Mouse (Mus musculus) forebrain, postnatal 0 days (tissue): ENCODE measurements around the gene Limk1. TPM values are rescaled to one million over a fixed set of nuclear protein-coding genes. Genes with fewer than 3 reads are reported as not detected.

Experiments used
- ATAC-seq: fragments of 200-750 bp; cut with Nextera tagmentation; 2 replicates; pipeline ENCODE4 v1.8.0; 2017; ENCODE audit warnings: mild to moderate bottlenecking, moderate library complexity
- DNase-seq: peaks from one replicate; pipeline ENCODE4 v3.0.0-alpha.2; 2015
- H3K27ac ChIP-seq: fragments of 300-500 bp; sonication (generic); 2 replicates; pipeline ENCODE4 v1.5.1; 2014; ENCODE audit warnings: low read depth, mild to moderate bottlenecking, antibody characterized with exemption, low read length, moderate library complexity, mixed read lengths
- H3K27me3 ChIP-seq: fragments of 300-500 bp; sonication (generic); 2 replicates; pipeline ENCODE4 v1.6.1; 2014; ENCODE audit warnings: mild to moderate bottlenecking, low read length, mixed read lengths; ENCODE audit not compliant: insufficient read depth
- H3K36me3 ChIP-seq: fragments of 300-500 bp; sonication (generic); 2 replicates; pipeline ENCODE4 v1.6.1; 2014; ENCODE audit warnings: mild to moderate bottlenecking, moderate library complexity; ENCODE audit not compliant: insufficient read depth
- H3K4me1 ChIP-seq: fragments of 300-500 bp; sonication (generic); 2 replicates; pipeline ENCODE4 v1.6.1; 2014; ENCODE audit warnings: antibody characterized with exemption; ENCODE audit not compliant: insufficient read depth
- H3K4me2 ChIP-seq: fragments of 300-500 bp; sonication (generic); 2 replicates; pipeline ENCODE4 v1.6.1; 2014; ENCODE audit warnings: low read depth, mild to moderate bottlenecking, moderate library complexity
- H3K4me3 ChIP-seq: fragments of 300-500 bp; sonication (generic); 2 replicates; pipeline ENCODE4 v1.5.1; 2014; ENCODE audit warnings: low read depth, low read length, mixed read lengths
- H3K9ac ChIP-seq: fragments of 300-500 bp; sonication (generic); 2 replicates; pipeline ENCODE4 v1.6.1; 2014; ENCODE audit warnings: mild to moderate bottlenecking
- H3K9me3 ChIP-seq: fragments of 300-500 bp; sonication (generic); 2 replicates; pipeline ENCODE4 v1.6.1; 2016; ENCODE audit warnings: low read length
- CTCF ChIP-seq: sonication (generic); IDR thresholded peaks from 2 replicates; pipeline ENCODE4 v1.5.1; 2016; ENCODE audit warnings: antibody characterized with exemption, control low read depth, low read depth
- WGBS: fragments of 180-500 bp; shearing (Covaris S2); extraction: QIAGEN DNeasy Blood & Tissue Kit; methylation state at CpG from one replicate; pipeline ENCODE4 v1.1.7; 2014; 5-methylcytosine and 5-hydroxymethylcytosine counted together
- polyA plus RNA-seq: library from polyadenylated mRNA; unstranded; fragments of >200 nt; fragmentation: Nextera tagmentation; extraction: Ambion mirVana; gene quantifications from 2 replicates; pipeline ENCODE4 v1.2.1, GENCODE M21; 2015
- total RNA-seq: library from RNA; depleted of rRNA; stranded (reverse); fragments of >200 nt; gene quantifications from 2 replicates; pipeline ENCODE4 v1.2.3, GENCODE M21; 2014

Gene Limk1
- total and polyA plus RNA-seq, 2 experiments from 2014 or later: 11.4 to 44.5 TPM

DNA sequence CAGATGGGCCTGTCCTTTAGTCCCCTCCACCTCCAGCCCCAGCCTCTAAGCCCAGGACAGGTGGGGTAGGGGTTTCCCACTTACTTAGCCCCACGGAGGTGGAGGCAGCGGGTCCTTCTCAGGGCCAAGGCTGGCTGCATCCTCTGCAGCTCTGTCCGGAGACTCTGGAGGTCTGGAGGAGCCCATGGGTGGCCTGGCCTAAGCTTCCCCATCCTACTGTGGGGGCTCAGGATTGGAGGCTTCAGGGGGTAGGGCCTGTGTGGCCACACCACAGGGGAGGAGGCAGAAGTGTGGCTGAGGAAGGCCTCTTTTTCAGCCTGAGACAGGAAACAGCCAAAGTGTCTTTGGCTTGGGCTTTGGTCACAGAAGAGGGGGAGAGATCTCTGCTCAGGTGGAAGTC, 10.4 kb downstream of the Limk1 start:
- TF ChIP-seq CTCF: no peak
- peaks cover 13% of the 10 kb centered on the region; the same call in 1 of the 2 replicates for H3K36me3 ChIP-seq
- DNase-seq (no peak), ATAC-seq (no peak)
- H3K9me3 ChIP-seq: no peaks in the 10 kb centered on the region
- WGBS: 79% methylated on average over 3 of the region's 3 CpGs
- 0 out of 2 replicates have a peak, but pooled peaks cover 10% of the 10 kb centered on the region for H3K4me1 ChIP-seq
- no peak overlapping the region for H3K4me2 ChIP-seq
- H3K27ac ChIP-seq: no peak overlapping the region
- H3K27me3 ChIP-seq: no peaks in the 10 kb centered on the region
- H3K4me3 ChIP-seq: no peak overlapping the region
- H3K9ac ChIP-seq: no peak overlapping the region

DNA sequence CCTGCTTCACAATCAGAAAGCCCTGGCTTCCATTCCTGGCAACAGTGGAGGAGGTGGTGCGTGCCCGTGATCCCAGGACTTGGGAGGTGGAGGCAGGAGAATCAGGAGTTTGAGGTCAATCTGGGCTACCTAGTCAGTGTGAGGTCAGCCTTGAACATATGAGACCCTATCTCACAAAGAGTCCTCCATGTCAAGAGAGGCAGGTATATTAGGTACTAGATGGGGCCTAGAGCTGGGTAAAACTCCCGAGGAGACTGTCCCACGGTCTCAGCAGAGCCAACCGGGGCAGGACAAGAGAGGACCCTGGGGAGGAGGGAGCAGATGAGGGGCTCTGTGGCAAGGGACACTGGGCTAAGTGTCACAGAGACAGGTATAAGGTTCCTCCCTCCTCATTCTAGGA, 10.9 kb downstream of the Limk1 start:
- WGBS: 86% methylated on average over 5 of the region's 5 CpGs
- ATAC-seq (no peak), DNase-seq (no peak)
- TF ChIP-seq CTCF: no peak
- Histone ChIP-seq H3K27me3 (no peaks in the 10 kb centered on the region), H3K9me3 (no peaks in the 10 kb centered on the region), H3K9ac (no peak overlapping the region), H3K4me1 (0 out of 2 replicates have a peak, but pooled peaks cover 10% of the 10 kb centered on the region), H3K4me2 (no peak overlapping the region), H3K36me3 (peaks cover 16% of the 10 kb centered on the region; the same call in 1 of the 2 replicates), H3K4me3 (no peak overlapping the region), H3K27ac (no peak overlapping the region)

DNA sequence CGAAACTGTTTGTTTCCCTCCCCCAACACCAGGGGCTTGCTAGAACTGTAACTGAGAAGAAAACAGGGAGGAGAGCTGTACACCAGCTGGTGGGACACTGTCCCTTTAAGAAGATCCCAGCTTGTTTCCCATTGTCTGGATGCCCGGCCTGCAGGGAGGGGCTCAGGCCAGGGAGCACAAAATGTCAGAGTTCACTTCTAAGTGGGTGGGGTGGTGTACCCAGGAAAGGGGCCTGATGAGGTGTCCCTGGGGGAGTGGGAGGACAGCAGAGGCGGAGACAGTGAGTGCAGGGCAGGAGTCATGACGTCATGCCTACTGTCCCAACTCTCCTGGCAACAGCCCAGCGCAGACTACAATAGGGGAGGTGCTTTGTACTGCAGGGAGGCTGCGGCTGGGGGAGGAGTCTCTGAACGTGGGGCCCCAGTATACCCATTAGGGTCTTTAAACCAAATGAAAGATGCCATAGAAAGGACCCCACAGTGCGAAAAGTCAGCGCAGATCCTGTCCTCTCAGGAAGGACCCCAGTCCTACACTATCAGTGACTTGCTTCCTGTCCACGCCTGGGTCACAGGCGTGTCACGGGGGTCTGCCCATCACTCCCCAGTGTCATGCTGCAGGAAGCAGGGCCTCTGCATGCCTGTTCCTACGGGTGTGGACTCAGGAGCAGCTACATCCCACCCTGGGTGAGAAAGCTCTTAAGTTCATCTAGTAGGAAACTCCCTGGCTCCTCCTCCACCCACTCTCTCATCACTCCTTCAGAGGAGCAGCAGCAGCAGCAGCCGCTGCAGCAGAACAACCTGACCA, 12.2 kb downstream of the Limk1 start:
- Histone ChIP-seq H3K4me1 (0 out of 2 replicates have a peak, but pooled peaks cover 10% of the 10 kb centered on the region), H3K4me3 (peak overlapping the region; percentile 20), H3K36me3 (peaks cover 19% of the 10 kb centered on the region; the same call in 1 of the 2 replicates), H3K9ac (peak overlapping the region; percentile 6; the same call in 1 of the 2 replicates), H3K27ac (0 out of 2 replicates have a peak overlapping the region, but pooled peaks have one; percentile 67), H3K9me3 (no peaks in the 10 kb centered on the region), H3K27me3 (no peaks in the 10 kb centered on the region), H3K4me2 (peak overlapping the region; percentile 47)
- DNase-seq (peak; percentile 75), ATAC-seq (peak; percentile 71)
- TF ChIP-seq CTCF: no peak
- WGBS: 7% methylated on average over 14 of the region's 14 CpGs

DNA sequence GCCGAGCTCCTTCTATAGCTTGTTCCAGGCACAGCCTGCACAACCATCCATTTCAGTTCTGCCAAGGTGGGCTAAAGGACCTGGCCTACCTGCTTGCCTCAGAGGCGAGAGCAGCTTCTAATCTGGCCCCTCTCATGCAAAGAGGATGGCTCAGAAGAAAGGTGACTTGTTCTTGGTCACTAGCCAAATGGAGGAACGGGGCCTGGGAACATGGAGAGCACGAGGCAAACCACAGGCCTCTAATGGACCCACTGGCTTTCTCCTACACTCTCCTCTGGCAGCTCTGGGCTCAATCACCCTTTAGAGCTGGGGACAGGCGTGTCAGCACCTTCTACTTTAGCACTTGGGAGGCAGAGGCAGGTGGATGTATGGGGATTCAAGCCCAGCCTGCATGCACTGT, 13.4 kb downstream of the Limk1 start:
- no peak overlapping the region for H3K27ac ChIP-seq
- 62% methylated on average over 5 of the region's 5 CpGs for WGBS

DNA sequence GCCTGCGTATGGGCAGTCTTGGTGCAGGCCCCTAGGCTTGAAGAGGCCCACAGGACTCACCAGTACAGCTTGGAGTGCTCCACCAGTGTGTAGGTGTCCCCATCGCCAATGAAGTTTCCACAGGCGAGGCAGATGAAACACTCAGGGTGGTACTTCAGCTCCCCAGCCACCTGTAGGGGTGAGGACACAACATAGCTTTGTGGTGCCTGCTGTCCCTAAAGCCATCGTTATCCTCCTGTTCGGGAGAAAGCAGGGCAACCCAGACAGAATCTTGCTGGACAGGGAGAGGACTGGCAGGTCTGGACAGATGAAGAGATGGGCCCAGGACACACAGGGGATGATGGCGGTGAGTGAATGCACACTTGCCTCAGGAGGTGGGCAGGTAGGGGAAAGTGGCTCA, 15.8 kb downstream of the Limk1 start:
- TF ChIP-seq CTCF: no peak
- Histone ChIP-seq H3K4me3 (no peak overlapping the region), H3K4me2 (no peak overlapping the region), H3K36me3 (peaks cover 36% of the 10 kb centered on the region), H3K9ac (no peak overlapping the region), H3K9me3 (no peaks in the 10 kb centered on the region), H3K27me3 (no peaks in the 10 kb centered on the region), H3K27ac (no peak overlapping the region), H3K4me1 (0 out of 2 replicates have a peak, but pooled peaks cover 10% of the 10 kb centered on the region)
- WGBS: 87% methylated on average over 6 of the region's 6 CpGs
- no peak for DNase-seq
- no peak for ATAC-seq

More for the DNA sequence above, 13.4 kb downstream of the Limk1 start:
- 0 out of 2 replicates have a peak, but pooled peaks cover 10% of the 10 kb centered on the region for H3K4me1 ChIP-seq
- peaks cover 20% of the 10 kb centered on the region; the same call in 1 of the 2 replicates for H3K36me3 ChIP-seq
- no peak for TF ChIP-seq CTCF
- H3K4me3 ChIP-seq: no peak overlapping the region
- DNase-seq (no peak), ATAC-seq (no peak)
- no peak overlapping the region for H3K9ac ChIP-seq
- H3K4me2 ChIP-seq: no peak overlapping the region
- H3K27me3 ChIP-seq: no peaks in the 10 kb centered on the region
- H3K9me3 ChIP-seq: no peaks in the 10 kb centered on the region

DNA sequence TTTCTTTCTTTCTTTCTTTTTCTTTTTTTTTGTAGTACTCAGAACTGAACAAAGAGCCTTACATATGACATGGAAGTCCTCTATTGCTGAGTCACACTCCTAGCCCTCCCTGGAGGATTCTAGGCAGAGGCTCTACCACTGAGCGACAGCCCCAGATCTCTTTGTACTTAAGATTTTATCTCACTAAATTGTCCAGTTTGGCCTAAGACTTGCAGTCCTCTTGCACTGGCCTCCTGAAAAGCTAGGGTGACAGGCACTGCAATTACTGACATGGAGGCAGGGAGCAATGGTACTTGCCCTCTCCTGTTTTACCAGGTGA, 16.2 kb downstream of the Limk1 start:
- ATAC-seq: no peak
- Histone ChIP-seq H3K27ac (no peak overlapping the region), H3K27me3 (no peaks in the 10 kb centered on the region), H3K4me1 (0 out of 2 replicates have a peak, but pooled peaks cover 10% of the 10 kb centered on the region), H3K4me2 (no peak overlapping the region), H3K36me3 (peaks cover 40% of the 10 kb centered on the region), H3K4me3 (no peak overlapping the region), H3K9ac (no peak overlapping the region), H3K9me3 (no peaks in the 10 kb centered on the region)
- no peak for TF ChIP-seq CTCF
- DNase-seq: no peak
- WGBS: 88% methylated on average over 1 of the region's 1 CpGs
